Mouse (Mus musculus) hindbrain, embryonic 12.5 days (tissue): ENCODE data around the gene Rgl1. TPM values are rescaled to one million over a fixed set of nuclear protein-coding genes. Genes with fewer than 3 reads are reported as not detected.

ENCODE experiments used
- ATAC-seq: fragments of 200-750 bp; cut with Nextera tagmentation; 2 replicates; pipeline ENCODE4 v1.8.0; 2017; ENCODE audit warnings: moderate TSS enrichment; ENCODE audit not compliant: low FRiP score
- H3K27ac ChIP-seq: fragments of 300-500 bp; sonication (generic); 2 replicates; pipeline ENCODE4 v1.5.1; 2016; ENCODE audit warnings: mild to moderate bottlenecking
- H3K27me3 ChIP-seq: fragments of 300-500 bp; sonication (generic); 2 replicates; pipeline ENCODE4 v1.6.1; 2016; ENCODE audit warnings: mild to moderate bottlenecking
- H3K36me3 ChIP-seq: fragments of 300-500 bp; sonication (generic); 2 replicates; pipeline ENCODE4 v1.6.1; 2016; ENCODE audit warnings: mild to moderate bottlenecking
- H3K4me1 ChIP-seq: fragments of 300-500 bp; sonication (generic); 2 replicates; pipeline ENCODE4 v1.6.1; 2016
- H3K4me2 ChIP-seq: fragments of 300-500 bp; sonication (generic); replicated peaks from 2 replicates; pipeline ENCODE4 v1.6.1; 2016; ENCODE audit warnings: mild to moderate bottlenecking
- H3K4me3 ChIP-seq: fragments of 300-500 bp; sonication (generic); 2 replicates; pipeline ENCODE4 v1.5.1; 2016; ENCODE audit warnings: mild to moderate bottlenecking
- H3K9ac ChIP-seq: fragments of 300-500 bp; sonication (generic); 2 replicates; pipeline ENCODE4 v1.6.1; 2016; ENCODE audit warnings: mild to moderate bottlenecking, moderate library complexity
- H3K9me3 ChIP-seq: fragments of 300-500 bp; sonication (generic); replicated peaks from 2 replicates; pipeline ENCODE4 v1.6.1; 2016; ENCODE audit warnings: mild to moderate bottlenecking
- WGBS: fragments of 180-500 bp; shearing (Covaris S2); methylation state at CpG from one replicate; pipeline ENCODE4 v1.1.7; 2016; 5-methylcytosine and 5-hydroxymethylcytosine counted together
- polyA plus RNA-seq: library from polyadenylated mRNA; unstranded; fragments of >200 nt; fragmentation: Nextera tagmentation; extraction: Ambion mirVana; gene quantifications from 2 replicates; pipeline ENCODE4 v1.2.1, GENCODE M21; 2016

The Rgl1 gene
- polyA plus RNA-seq, 1 experiment from 2014 or later: 23.9 TPM

DNA sequence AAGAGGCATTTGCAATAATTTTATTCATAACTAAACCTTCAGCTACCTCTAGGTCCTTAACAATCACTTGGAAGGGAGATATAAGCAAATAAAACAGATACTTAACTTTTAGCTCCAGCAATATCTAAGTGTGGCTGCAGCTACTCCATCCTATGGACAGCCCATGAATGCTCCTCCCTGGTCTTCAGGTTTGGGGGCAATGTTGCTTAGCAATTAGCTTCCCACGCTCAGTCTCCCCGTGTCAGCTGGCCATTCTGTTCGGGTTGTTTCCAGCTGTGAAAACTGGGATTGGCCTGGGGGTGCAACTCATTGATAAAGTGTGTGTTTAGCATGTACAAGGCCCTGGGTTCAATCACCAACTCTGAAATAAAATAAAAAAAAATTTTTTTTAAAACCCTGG lies 136.4 kb downstream of the Rgl1 start:
- Histone ChIP-seq H3K9ac (no peak overlapping the region), H3K36me3 (no peaks in the 10 kb centered on the region), H3K9me3 (no peaks in the 10 kb centered on the region), H3K27me3 (peaks cover 9% of the 10 kb centered on the region; the same call in 1 of the 2 replicates), H3K27ac (no peak overlapping the region), H3K4me3 (no peak overlapping the region), H3K4me2 (no peak overlapping the region), H3K4me1 (0 out of 2 replicates have a peak, but pooled peaks cover 2% of the 10 kb centered on the region)
- WGBS: 17% methylated on average over 3 of the region's 3 CpGs
- ATAC-seq: no peak

DNA sequence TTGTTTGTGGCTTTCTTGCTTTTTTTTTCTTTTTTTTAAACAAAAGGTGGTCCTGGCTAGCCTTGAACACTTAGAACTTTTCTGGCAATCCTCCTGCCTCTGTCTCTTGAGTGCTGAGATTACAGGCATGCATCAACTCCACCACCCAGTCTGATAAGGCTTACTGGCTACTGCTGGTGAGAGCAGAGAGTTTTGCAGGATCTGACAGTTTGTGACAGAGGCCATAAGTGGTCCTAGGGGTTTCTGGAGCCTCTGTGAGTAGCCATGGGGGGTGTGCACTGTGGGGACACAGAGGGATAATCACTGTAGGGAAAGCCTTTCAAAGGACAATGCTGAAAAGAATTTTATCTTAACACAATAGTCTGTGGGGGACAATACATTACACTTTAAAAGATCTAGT lies 140.5 kb downstream of the Rgl1 start:
- H3K9me3 ChIP-seq: no peaks in the 10 kb centered on the region
- peak overlapping the region; percentile 75; the same call in 1 of the 2 replicates for H3K9ac ChIP-seq
- peaks cover 6% of the 10 kb centered on the region; the same call in 1 of the 2 replicates for H3K4me1 ChIP-seq
- no peak overlapping the region for H3K27ac ChIP-seq
- ATAC-seq: no peak
- H3K36me3 ChIP-seq: no peaks in the 10 kb centered on the region
- H3K27me3 ChIP-seq: peaks cover 9% of the 10 kb centered on the region
- H3K4me2 ChIP-seq: peak overlapping the region; percentile 81
- H3K4me3 ChIP-seq: peak overlapping the region; percentile 60; the same call in 1 of the 2 replicates

DNA sequence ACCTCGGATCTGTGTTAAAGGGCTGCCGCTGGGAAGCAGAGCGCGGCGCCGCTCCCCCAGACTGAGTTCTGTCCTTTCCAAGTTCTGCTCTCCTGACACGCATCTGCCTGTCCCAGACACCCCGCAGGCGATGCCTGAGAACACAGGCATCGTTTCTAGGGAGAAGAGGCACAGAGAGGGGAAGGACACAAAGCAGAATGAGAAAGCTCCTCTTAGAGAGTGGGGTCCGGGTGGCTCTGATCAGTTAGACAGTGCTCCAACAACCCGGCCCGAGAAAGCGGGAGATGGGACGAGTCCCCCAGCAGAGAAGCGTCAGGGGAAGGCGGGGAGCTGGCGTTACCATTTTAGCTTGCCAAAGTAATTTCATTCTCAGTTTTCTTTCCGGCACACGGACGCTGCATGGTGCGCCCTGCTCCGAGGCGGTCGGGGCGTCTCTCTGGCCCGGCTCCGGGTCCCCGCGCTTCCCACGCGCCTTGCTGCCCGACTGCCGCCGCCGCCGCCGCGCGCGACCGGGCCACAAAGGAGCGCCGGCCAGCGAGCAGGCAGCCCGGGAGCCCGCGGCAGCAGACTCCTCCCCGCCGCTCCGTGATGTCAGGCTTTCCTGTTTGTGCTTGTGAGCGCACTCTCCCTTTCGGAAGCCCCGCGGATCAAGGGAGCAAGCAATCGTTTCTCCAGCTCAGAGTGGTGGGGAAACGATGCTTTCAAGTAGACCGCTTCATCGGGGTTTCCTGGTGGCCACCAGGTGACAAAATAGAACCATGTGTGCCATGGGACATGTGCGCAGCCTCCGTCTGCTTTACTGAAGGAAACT lies 141.3 kb downstream of the Rgl1 start:
- peak overlapping the region; percentile 75 for H3K9ac ChIP-seq
- peak overlapping the region; percentile 60 for H3K4me3 ChIP-seq
- peaks cover 5% of the 10 kb centered on the region; the same call in 1 of the 2 replicates for H3K4me1 ChIP-seq
- H3K36me3 ChIP-seq: 0 out of 2 replicates have a peak, but pooled peaks cover under 1% of the 10 kb centered on the region
- ATAC-seq: peak; percentile 89
- H3K4me2 ChIP-seq: peak overlapping the region; percentile 81
- H3K27ac ChIP-seq: peak overlapping the region; percentile 81
- under 1% methylated on average over 61 of the region's 61 CpGs for WGBS
- H3K27me3 ChIP-seq: peaks cover 9% of the 10 kb centered on the region
- H3K9me3 ChIP-seq: no peaks in the 10 kb centered on the region

DNA sequence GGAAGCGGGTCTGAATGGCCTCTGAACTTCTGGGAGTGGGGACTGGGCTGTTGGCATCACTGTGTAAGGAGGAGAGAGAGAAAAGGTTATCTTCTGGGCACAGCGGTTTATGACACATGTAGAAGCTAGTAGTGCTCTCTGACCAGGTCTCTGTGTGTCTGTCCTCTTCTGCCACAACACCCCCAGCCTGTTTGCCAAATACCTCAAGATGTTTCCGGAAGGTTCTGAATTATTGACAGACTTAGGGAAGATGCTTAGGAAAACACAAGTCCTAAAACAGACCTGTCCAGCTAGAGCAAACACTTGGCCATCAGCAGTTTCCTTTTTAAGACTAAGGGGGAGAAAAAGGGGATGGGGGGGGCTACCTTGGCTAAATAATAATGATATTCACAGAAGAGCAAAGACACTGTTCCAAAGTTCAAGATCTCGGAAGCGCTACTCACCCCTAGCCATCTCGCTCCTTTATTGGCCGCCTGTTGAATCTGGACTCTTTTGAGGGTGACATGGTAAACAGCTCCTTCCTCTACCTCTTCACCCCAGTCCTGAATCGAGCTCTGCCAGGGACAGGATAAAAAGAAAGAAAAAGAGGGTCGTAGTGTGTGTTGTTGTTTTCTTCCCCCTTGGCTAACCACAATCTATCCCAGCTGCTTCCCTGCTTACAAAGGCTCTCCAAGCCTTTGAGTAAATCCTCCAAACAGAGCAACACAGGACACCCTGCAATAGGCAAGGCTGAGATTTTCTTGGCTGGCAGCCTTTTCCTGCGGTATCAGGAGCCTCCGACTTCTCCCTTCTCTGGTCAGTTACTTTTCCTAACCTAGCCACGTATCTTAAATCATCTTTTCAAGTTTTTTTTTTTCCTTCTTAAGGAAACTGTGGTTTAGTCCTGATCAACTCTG lies 142.5 kb downstream of the Rgl1 start:
- no peak for ATAC-seq
- 35% methylated on average over 12 of the region's 12 CpGs for WGBS
- H3K4me2 ChIP-seq: peak overlapping the region; percentile 81
- no peaks in the 10 kb centered on the region for H3K9me3 ChIP-seq
- peaks cover 9% of the 10 kb centered on the region for H3K27me3 ChIP-seq
- H3K36me3 ChIP-seq: 0 out of 2 replicates have a peak, but pooled peaks cover 5% of the 10 kb centered on the region
- H3K27ac ChIP-seq: no peak overlapping the region
- peaks cover 5% of the 10 kb centered on the region; the same call in 1 of the 2 replicates for H3K4me1 ChIP-seq
- H3K4me3 ChIP-seq: peak overlapping the region; percentile 60
- peak overlapping the region; percentile 75; the same call in 1 of the 2 replicates for H3K9ac ChIP-seq

DNA sequence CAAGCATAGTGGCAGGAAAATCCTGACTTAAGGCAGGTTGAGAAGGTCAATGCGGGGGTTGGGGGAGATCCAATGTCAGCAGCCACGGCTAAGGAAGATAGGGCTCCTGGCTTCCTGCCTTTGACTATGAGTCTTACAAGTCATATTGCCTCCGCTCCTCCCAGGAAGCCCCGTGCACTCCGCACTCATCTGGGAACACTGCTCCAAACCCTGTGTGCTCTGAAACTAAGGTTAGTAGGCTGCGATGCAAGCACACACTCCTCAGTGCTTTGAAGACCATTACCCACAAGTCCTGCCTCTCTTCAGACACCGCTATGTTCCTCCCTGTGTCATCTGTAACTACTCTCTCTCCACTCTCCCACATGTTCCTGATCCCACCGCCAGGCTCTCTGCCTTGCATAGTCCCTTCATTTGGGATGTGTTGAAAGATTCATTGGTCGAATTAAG lies 143.4 kb downstream of the Rgl1 start:
- Histone ChIP-seq H3K9me3 (no peaks in the 10 kb centered on the region), H3K27ac (no peak overlapping the region), H3K4me1 (peaks cover 5% of the 10 kb centered on the region; the same call in 1 of the 2 replicates), H3K4me3 (no peak overlapping the region), H3K27me3 (peaks cover 9% of the 10 kb centered on the region), H3K9ac (no peak overlapping the region), H3K36me3 (0 out of 2 replicates have a peak, but pooled peaks cover 7% of the 10 kb centered on the region), H3K4me2 (peak overlapping the region; percentile 81)
- ATAC-seq: no peak
- 83% methylated on average over 9 of the region's 9 CpGs for WGBS

DNA sequence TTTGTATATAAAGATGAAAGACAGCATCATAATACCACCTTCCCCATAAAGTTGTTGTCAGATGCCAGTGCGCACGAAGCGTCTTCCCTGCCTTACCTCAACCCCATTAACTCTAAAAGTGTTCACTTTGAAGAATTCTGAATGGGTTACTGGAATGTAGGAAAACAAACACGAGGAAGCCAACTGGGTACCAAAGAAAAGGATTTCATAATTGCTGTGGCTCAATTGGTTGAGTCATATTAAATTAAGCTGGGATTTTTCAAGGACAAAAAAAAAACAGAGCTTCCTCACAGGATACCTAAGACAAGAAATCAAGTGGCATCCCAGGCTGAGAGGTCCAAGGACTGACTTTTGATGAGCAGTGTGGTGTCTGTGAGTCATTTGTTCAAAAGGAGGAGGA lies 144.5 kb downstream of the Rgl1 start:
- Histone ChIP-seq H3K36me3 (0 out of 2 replicates have a peak, but pooled peaks cover 7% of the 10 kb centered on the region), H3K4me2 (no peak overlapping the region), H3K9ac (no peak overlapping the region), H3K27me3 (peaks cover 9% of the 10 kb centered on the region), H3K27ac (no peak overlapping the region), H3K9me3 (no peaks in the 10 kb centered on the region), H3K4me1 (peaks cover 8% of the 10 kb centered on the region; the same call in 1 of the 2 replicates), H3K4me3 (no peak overlapping the region)
- no peak for ATAC-seq
- whole genome bisulfite sequencing: 91% methylated on average over 4 of the region's 4 CpGs

DNA sequence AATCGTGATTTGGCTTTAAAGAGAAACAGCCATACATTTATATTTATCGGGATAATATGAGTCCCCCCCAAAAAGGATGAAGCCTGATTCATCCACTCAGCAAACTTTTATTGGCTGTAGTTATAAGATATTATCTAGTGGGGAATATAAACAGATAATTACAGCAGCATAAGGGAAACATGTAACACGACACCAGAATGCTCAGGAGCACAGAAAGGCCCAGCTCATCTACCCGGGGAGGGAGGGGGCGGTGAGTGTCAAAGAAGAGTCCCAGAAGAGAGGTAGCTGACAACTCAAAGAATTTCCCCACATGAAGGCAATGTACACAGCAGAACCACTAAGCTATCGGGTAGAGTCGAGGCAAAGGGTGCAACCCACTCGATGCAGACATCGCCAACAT lies 146.8 kb downstream of the Rgl1 start:
- Histone ChIP-seq H3K4me3 (no peak overlapping the region), H3K27ac (no peak overlapping the region), H3K4me2 (no peak overlapping the region), H3K9ac (no peak overlapping the region), H3K36me3 (0 out of 2 replicates have a peak, but pooled peaks cover 7% of the 10 kb centered on the region), H3K9me3 (no peaks in the 10 kb centered on the region), H3K27me3 (no peaks in the 10 kb centered on the region; the same call in 1 of the 2 replicates), H3K4me1 (peaks cover 14% of the 10 kb centered on the region)
- 86% methylated on average over 9 of the region's 9 CpGs for WGBS
- ATAC-seq: no peak

DNA sequence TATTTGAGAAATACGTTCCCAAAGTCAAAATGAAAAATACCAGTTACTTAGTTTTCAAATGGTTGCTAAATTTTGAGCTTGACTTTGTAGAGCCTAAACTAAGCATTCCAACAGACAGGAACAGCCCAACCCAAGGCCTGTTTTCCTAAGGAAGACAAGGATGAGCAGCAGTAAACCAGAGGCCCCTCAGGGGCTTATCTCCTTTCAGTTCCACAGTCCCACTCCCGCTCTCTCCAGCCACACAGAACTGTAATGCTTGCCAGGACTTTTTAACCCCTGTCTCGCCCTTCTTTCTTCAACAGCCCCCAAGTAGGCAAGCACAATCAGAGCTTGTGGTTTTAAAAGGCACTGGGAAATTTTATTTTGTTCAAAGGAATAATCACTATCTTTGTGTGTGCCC lies 147.3 kb downstream of the Rgl1 start:
- no peak overlapping the region for H3K4me2 ChIP-seq
- WGBS: 86% methylated on average over 3 of the region's 3 CpGs

DNA sequence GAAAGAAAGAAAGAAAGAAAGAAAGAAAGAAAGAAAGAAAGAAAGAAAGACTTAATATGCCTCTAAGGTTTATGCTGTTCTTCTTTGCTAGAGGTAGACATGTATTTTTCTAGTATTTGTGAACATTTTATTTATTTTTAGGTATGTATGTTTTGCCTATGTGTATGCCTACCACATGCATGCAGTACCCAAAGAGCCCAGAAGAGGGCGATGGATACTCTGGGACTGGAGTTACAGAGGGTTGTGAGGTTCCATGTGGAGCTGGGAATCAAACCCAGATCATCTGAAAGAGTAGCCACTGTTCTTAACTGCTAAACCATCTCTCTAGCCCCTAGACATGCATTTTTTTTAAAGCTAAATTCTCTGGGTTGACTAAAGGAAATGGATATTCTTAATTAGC lies 147.8 kb downstream of the Rgl1 start:
- no peak overlapping the region for H3K9ac ChIP-seq
- H3K4me3 ChIP-seq: no peak overlapping the region
- ATAC-seq: no peak
- H3K27me3 ChIP-seq: no peaks in the 10 kb centered on the region; the same call in 1 of the 2 replicates
- 0 out of 2 replicates have a peak, but pooled peaks cover 7% of the 10 kb centered on the region for H3K36me3 ChIP-seq
- WGBS: 47% methylated on average over 1 of the region's 1 CpGs
- no peak overlapping the region for H3K27ac ChIP-seq
- H3K4me1 ChIP-seq: peaks cover 15% of the 10 kb centered on the region; the same call in 1 of the 2 replicates
- H3K4me2 ChIP-seq: no peak overlapping the region
- H3K9me3 ChIP-seq: no peaks in the 10 kb centered on the region

More for the DNA sequence above, 147.3 kb downstream of the Rgl1 start:
- no peaks in the 10 kb centered on the region for H3K9me3 ChIP-seq
- H3K4me3 ChIP-seq: no peak overlapping the region
- H3K4me1 ChIP-seq: peaks cover 16% of the 10 kb centered on the region
- H3K27ac ChIP-seq: no peak overlapping the region
- no peak overlapping the region for H3K9ac ChIP-seq
- 0 out of 2 replicates have a peak, but pooled peaks cover 7% of the 10 kb centered on the region for H3K36me3 ChIP-seq
- ATAC-seq: no peak
- no peaks in the 10 kb centered on the region; the same call in 1 of the 2 replicates for H3K27me3 ChIP-seq

DNA sequence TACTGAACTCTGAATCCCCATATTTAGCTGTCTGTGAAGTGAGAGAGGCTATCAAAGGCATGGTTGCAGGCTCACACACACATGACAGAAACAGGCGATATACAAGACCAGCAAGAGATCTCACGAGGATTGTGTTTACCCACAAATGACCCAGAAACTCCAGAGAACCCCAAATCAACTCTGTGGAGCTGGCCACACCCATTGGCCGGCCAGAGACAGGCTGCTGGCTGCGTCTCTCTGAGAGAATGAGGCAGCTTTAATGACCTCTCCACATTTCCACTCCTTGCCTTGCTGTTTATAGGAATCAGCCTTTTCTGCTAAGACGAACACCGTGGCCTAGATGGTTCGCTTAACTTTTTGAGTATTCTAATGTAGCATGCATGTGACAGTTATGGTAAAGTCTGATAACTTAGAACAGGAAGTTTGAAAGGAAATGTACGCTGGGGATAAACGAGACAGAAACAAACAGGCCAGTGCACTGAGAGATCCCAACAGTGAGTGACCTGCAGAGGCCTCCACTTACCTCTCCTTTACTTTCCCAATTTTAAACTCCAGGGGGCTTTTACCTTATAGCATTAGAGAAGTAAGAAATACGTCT lies 148.3 kb downstream of the Rgl1 start:
- Histone ChIP-seq H3K4me1 (peaks cover 13% of the 10 kb centered on the region; the same call in 1 of the 2 replicates), H3K9ac (no peak overlapping the region; the same call in 1 of the 2 replicates), H3K27ac (no peak overlapping the region), H3K36me3 (0 out of 2 replicates have a peak, but pooled peaks cover 7% of the 10 kb centered on the region), H3K4me2 (no peak overlapping the region), H3K4me3 (no peak overlapping the region), H3K27me3 (no peaks in the 10 kb centered on the region; the same call in 1 of the 2 replicates), H3K9me3 (no peaks in the 10 kb centered on the region)
- WGBS: 90% methylated on average over 10 of the region's 10 CpGs
- no peak for ATAC-seq

DNA sequence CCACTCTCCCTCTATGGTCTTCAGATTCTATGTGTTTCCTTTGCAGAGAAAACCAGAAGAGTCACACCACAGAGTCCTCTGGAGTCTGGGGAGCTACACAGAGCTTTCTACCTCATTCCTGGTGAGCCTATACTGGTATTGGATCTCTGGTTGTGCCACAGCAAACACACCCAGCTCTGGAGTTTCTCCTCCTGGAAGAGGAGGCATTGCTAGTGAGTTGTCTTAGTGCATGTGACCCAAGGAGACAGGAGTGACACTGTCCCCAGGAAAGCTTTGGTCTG lies 149.4 kb downstream of the Rgl1 start:
- H3K4me1 ChIP-seq: peaks cover 17% of the 10 kb centered on the region; the same call in 1 of the 2 replicates
- H3K9ac ChIP-seq: no peak overlapping the region
- ATAC-seq: no peak
- no peak overlapping the region for H3K4me2 ChIP-seq
- no peak overlapping the region for H3K27ac ChIP-seq
- no peaks in the 10 kb centered on the region for H3K27me3 ChIP-seq
- H3K4me3 ChIP-seq: no peak overlapping the region
- H3K9me3 ChIP-seq: no peaks in the 10 kb centered on the region
- 0 out of 2 replicates have a peak, but pooled peaks cover 7% of the 10 kb centered on the region for H3K36me3 ChIP-seq
